Mouse (Mus musculus): ENCODE data around the gene Rpl19. TPM values are rescaled to one million over a fixed set of nuclear protein-coding genes. Genes with fewer than 3 reads are reported as not detected.

Gene Rpl19
- polyA plus RNA-seq, 2 experiments = 735 to 1,005 TPM

GRCm38 (mm10) chr11:98057998-98058397 lies 31.5 kb downstream of the Rpl19 start:
- no peak overlapping the region for H3K4me2 ChIP-seq (ENCODE audit: low read depth)
- no peak overlapping the region for H3K4me3 ChIP-seq (ENCODE audit: insufficient read depth in 1 of 2, low read depth in 2 of 2, low read length in 2 of 2)
- H3K4me1 ChIP-seq (replicated peaks; ENCODE audit: control insufficient read depth in 2 of 2, insufficient read depth in 2 of 2, low read length in 1 of 2) = no peaks in the 10 kb centered on the region
- no peaks in the 10 kb centered on the region for H3K36me3 ChIP-seq (replicated peaks; ENCODE audit: control insufficient read depth, insufficient read depth, low read depth)
- ATAC-seq (ENCODE audit: insufficient read depth) (no peak), DNase-seq (ENCODE audit: low read depth in 3 of 3, low spot score in 3 of 3) (no peak)
- peaks cover 14% of the 10 kb centered on the region for H3K27me3 ChIP-seq (ENCODE audit: control insufficient read depth, insufficient read depth, low read length)
- no peak overlapping the region for H3K27ac ChIP-seq
- TF ChIP-seq CTCF (IDR thresholded peaks at IDR 0.05; ENCODE audit: low read depth) (no peak), EP300 (IDR thresholded peaks at IDR 0.05; ENCODE audit: low read depth) (no peak)
- H3K9me3 ChIP-seq (ENCODE audit: control insufficient read depth, low read length) = no peaks in the 10 kb centered on the region
- H3K9ac ChIP-seq (replicated peaks) = no peak overlapping the region
- WGBS (ENCODE audit: insufficient replicate concordance) = 66% methylated on average over 5 of the region's 5 CpGs

- TF ChIP-seq EP300 (IDR thresholded peaks at IDR 0.05; ENCODE audit: low read depth) = no peak
- no peak for TF ChIP-seq CTCF (IDR thresholded peaks at IDR 0.05; ENCODE audit: low read depth)
- Histone ChIP-seq H3K27ac (no peak overlapping the region), H3K36me3 (replicated peaks; ENCODE audit: control insufficient read depth, insufficient read depth, low read depth) (no peaks in the 10 kb centered on the region), H3K9ac (replicated peaks) (no peak overlapping the region), H3K4me1 (replicated peaks; ENCODE audit: control insufficient read depth in 2 of 2, insufficient read depth in 2 of 2, low read length in 1 of 2) (no peaks in the 10 kb centered on the region), H3K4me2 (ENCODE audit: low read depth) (no peak overlapping the region), H3K27me3 (ENCODE audit: control insufficient read depth, insufficient read depth, low read length) (no peaks in the 10 kb centered on the region; the same call in 1 of the 2 replicates), H3K4me3 (ENCODE audit: insufficient read depth in 1 of 2, low read depth in 2 of 2, low read length in 2 of 2) (no peak overlapping the region), H3K9me3 (ENCODE audit: control insufficient read depth, low read length) (no peaks in the 10 kb centered on the region)
- WGBS (ENCODE audit: insufficient replicate concordance) = 64% methylated on average over 7 of the region's 7 CpGs
- no peak for ATAC-seq (ENCODE audit: insufficient read depth)
- no peak for DNase-seq (ENCODE audit: low read depth in 3 of 3, low spot score in 3 of 3)
Measured at GRCm38 (mm10) chr11:98059662-98060061, 33.2 kb downstream of the Rpl19 start.

- Histone ChIP-seq H3K27ac (no peak overlapping the region), H3K27me3 (ENCODE audit: control insufficient read depth, insufficient read depth, low read length) (no peaks in the 10 kb centered on the region; the same call in 1 of the 2 replicates), H3K36me3 (replicated peaks; ENCODE audit: control insufficient read depth, insufficient read depth, low read depth) (no peaks in the 10 kb centered on the region), H3K4me2 (ENCODE audit: low read depth) (no peak overlapping the region), H3K9me3 (ENCODE audit: control insufficient read depth, low read length) (no peaks in the 10 kb centered on the region), H3K4me1 (replicated peaks; ENCODE audit: control insufficient read depth in 2 of 2, insufficient read depth in 2 of 2, low read length in 1 of 2) (no peaks in the 10 kb centered on the region), H3K9ac (replicated peaks) (no peak overlapping the region), H3K4me3 (ENCODE audit: insufficient read depth in 1 of 2, low read depth in 2 of 2, low read length in 2 of 2) (no peak overlapping the region)
- no peak for TF ChIP-seq CTCF (IDR thresholded peaks at IDR 0.05; ENCODE audit: low read depth)
- no peak for TF ChIP-seq EP300 (IDR thresholded peaks at IDR 0.05; ENCODE audit: low read depth)
- 45% methylated on average over 5 of the region's 5 CpGs for WGBS (ENCODE audit: insufficient replicate concordance)
- no peak for ATAC-seq (ENCODE audit: insufficient read depth)
- no peak for DNase-seq (ENCODE audit: low read depth in 3 of 3, low spot score in 3 of 3)
Measured at GRCm38 (mm10) chr11:98060104-98060692, 33.7 kb downstream of the Rpl19 start.

GRCm38 (mm10) chr11:98061441-98061840 lies 34.9 kb downstream of the Rpl19 start:
- Histone ChIP-seq H3K4me2 (ENCODE audit: low read depth) (no peak overlapping the region), H3K9ac (replicated peaks) (no peak overlapping the region), H3K9me3 (ENCODE audit: control insufficient read depth, low read length) (no peaks in the 10 kb centered on the region), H3K27ac (no peak overlapping the region), H3K4me1 (replicated peaks; ENCODE audit: control insufficient read depth in 2 of 2, insufficient read depth in 2 of 2, low read length in 1 of 2) (no peaks in the 10 kb centered on the region), H3K4me3 (ENCODE audit: insufficient read depth in 1 of 2, low read depth in 2 of 2, low read length in 2 of 2) (no peak overlapping the region), H3K36me3 (replicated peaks; ENCODE audit: control insufficient read depth, insufficient read depth, low read depth) (no peaks in the 10 kb centered on the region), H3K27me3 (ENCODE audit: control insufficient read depth, insufficient read depth, low read length) (no peaks in the 10 kb centered on the region; the same call in 1 of the 2 replicates)
- ATAC-seq (ENCODE audit: insufficient read depth) = no peak
- WGBS (ENCODE audit: insufficient replicate concordance) = 47% methylated on average over 3 of the region's 3 CpGs
- TF ChIP-seq CTCF (IDR thresholded peaks at IDR 0.05; ENCODE audit: low read depth) (no peak), EP300 (IDR thresholded peaks at IDR 0.05; ENCODE audit: low read depth) (no peak)
- DNase-seq (ENCODE audit: low read depth in 3 of 3, low spot score in 3 of 3) = no peak

- WGBS (ENCODE audit: insufficient replicate concordance) = 52% methylated on average over 6 of the region's 6 CpGs
- DNase-seq (ENCODE audit: low read depth in 3 of 3, low spot score in 3 of 3) = no peak
Measured at GRCm38 (mm10) chr11:98061904-98062562, 35.5 kb downstream of the Rpl19 start.

More at GRCm38 (mm10) chr11:98061904-98062562, 35.5 kb downstream of the Rpl19 start:
- Histone ChIP-seq H3K4me1 (replicated peaks; ENCODE audit: control insufficient read depth in 2 of 2, insufficient read depth in 2 of 2, low read length in 1 of 2) (no peaks in the 10 kb centered on the region), H3K9ac (replicated peaks) (no peak overlapping the region), H3K27ac (no peak overlapping the region), H3K27me3 (ENCODE audit: control insufficient read depth, insufficient read depth, low read length) (no peaks in the 10 kb centered on the region), H3K4me2 (ENCODE audit: low read depth) (no peak overlapping the region), H3K4me3 (ENCODE audit: insufficient read depth in 1 of 2, low read depth in 2 of 2, low read length in 2 of 2) (no peak overlapping the region), H3K9me3 (ENCODE audit: control insufficient read depth, low read length) (no peaks in the 10 kb centered on the region), H3K36me3 (replicated peaks; ENCODE audit: control insufficient read depth, insufficient read depth, low read depth) (no peaks in the 10 kb centered on the region)
- no peak for ATAC-seq (ENCODE audit: insufficient read depth)
- TF ChIP-seq EP300 (IDR thresholded peaks at IDR 0.05; ENCODE audit: low read depth) (no peak), CTCF (IDR thresholded peaks at IDR 0.05; ENCODE audit: low read depth) (no peak)
